Mouse (Mus musculus): ENCODE data around the gene Tas2r143. TPM values are rescaled to one million over a fixed set of nuclear protein-coding genes. Genes with fewer than 3 reads are reported as not detected.
A peak's percentile ranks its signal among the peaks of the same experiment; 100 is the strongest.

Gene Tas2r143
- total RNA-seq (2021) (1 to 10 TPM in 1 of 2 experiments, under 1 TPM in 1; 0.90 to 7.2 TPM), polyA plus RNA-seq (2012; rRNA removed) (0.50 and 0.63 TPM in 2 replicates)
- long read RNA-seq = 0 reads

DNA sequence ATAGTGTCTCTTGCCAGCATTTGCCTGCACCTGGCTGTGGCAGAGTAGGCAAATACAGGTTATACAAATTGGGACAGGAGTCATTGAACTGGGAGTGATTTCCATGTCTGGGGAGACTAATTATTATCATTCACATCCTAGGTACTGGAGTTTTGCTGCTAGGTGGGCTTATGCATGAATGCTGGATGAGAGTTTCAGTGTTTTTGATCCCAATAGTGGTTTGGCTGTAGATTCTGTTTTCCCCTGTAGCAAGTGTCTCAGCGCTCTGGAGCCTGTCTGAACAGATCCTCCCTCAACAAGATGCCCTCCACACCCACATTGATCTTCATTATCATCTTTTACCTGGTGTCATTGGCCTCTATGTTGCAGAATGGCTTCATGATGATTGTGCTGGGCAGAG lies at the start of gene Tas2r143:
Gene Tas2r143 (plus strand): TSS at position 301 of the 400 bp plus-strand sequence.
- no peak for DNase-seq

DNA sequence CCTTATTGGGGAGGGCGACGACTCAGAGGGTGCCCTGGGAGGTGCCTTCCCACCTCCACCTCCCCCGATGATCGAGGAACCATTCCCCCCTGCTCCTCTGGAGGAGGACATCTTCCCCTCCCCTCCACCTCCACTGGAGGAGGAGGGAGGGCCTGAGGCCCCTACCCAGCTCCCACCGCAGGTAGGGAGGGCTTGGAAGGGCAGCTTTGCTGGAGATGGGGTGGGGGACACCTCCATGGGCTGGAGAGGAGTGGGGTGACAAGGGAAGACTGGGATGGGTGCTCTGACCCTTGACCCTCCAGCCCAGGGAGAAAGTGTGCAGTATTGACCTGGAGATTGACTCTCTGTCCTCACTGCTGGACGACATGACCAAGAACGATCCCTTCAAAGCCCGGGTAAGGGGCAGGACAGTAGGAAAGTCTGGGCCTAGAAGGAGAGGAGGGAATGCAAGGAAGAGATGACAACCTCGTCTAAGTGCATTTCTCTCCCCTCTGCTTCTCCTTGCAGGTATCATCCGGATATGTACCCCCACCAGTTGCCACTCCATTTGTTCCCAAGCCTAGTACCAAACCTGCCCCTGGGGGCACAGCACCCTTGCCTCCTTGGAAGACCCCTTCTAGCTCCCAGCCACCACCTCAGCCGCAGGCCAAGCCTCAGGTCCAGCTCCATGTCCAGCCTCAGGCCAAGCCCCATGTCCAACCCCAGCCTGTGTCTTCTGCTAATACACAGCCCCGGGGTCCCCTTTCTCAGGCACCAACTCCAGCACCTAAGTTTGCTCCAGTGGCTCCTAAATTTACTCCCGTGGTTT lies 48.9 kb upstream of the Tas2r143 start:
- DNase-seq = no peak

- no peak for DNase-seq
These were observed 48.1 kb upstream of the Tas2r143 start for GRCm38 (mm10) chr6:42351776-42352485.

GRCm38 (mm10) chr6:42352486-42352846 lies 47.6 kb upstream of the Tas2r143 start:
- DNase-seq = no peak

DNA sequence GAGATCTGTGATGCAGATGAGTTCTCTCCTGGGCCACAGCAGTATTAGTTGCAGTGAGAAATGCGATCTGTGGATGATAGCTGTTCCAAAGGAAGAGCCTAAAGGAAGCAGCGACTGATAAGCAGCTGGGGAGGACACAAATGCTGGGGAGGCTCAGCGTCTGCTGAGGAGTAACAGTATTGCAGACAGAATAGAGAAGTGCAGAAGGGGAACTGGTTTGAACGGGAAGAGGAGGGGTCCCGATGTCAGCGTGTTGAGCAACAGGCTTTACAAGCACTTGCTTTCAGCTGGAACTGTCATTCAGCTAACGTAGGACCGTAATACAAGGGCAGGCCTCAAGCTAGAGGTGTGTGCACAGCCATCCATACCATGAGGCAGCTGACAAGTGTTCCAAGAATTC lies 46.9 kb upstream of the Tas2r143 start:
- DNase-seq = no peak

DNA sequence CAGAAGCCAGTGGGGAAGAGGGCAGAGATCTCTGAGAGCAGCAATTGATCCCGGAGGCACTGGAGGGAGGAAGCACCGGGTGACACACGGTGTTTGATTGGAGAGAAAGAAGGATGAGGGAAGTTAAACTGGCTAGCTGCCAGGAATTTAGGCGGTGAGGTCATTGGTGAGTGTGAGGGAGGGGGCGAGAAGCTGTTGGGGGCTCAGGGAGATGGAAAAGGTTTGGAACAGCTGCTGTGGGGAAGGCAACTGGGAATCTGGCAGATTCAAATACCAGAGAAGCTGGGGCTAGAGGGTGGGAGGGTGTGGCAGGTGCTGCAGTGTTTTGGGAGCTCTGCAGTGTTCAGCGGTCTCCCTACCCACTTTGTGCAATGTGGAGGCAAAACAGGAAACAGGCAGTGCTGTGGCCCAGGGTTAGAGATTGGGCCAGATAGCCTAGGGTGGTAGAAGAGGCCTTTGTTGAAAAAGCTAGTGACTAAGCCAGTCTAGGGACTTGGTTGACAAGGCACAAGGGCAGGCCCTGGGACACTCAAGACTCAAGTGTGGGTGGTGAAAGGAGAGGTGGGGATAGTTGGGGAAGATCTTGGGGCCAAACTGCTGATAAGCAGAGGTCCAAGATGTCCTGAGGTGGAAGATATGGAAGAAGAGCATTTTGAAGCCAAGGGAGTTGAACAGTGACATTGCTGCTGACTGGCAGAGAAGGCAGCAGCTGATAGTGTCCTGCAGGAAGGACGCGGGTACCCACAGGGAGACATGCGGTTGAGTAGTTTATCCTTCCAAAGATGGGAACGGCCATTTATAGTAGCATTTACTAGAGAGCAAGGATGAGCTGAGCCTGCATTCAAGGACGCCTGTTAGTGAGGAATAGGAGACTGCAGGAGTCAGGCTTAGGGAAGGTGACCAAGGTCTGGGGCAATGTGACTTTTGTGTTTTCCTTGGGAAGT lies 45.7 kb upstream of the Tas2r143 start:
- DNase-seq = peak; percentile 40

DNA sequence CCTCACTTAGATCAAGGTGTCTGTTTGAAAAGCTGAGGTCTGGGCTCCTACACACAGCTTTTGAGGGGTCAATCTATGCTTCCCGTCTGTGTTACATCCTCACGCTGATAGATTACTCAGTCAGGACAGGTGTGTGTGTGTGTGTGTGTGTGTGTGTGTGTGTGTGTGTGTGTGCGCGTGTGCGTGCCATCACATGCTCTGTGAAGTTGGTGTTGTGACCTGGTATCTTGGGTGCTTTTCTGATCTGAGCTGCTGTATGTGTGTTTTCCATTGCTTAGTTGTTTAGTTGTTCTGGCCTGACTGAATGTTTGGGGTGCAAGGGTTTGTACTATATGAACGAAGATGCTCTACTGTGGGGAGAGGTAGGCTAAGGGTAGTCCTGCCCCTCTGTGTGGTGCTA lies 44.7 kb upstream of the Tas2r143 start:
- DNase-seq = no peak

DNA sequence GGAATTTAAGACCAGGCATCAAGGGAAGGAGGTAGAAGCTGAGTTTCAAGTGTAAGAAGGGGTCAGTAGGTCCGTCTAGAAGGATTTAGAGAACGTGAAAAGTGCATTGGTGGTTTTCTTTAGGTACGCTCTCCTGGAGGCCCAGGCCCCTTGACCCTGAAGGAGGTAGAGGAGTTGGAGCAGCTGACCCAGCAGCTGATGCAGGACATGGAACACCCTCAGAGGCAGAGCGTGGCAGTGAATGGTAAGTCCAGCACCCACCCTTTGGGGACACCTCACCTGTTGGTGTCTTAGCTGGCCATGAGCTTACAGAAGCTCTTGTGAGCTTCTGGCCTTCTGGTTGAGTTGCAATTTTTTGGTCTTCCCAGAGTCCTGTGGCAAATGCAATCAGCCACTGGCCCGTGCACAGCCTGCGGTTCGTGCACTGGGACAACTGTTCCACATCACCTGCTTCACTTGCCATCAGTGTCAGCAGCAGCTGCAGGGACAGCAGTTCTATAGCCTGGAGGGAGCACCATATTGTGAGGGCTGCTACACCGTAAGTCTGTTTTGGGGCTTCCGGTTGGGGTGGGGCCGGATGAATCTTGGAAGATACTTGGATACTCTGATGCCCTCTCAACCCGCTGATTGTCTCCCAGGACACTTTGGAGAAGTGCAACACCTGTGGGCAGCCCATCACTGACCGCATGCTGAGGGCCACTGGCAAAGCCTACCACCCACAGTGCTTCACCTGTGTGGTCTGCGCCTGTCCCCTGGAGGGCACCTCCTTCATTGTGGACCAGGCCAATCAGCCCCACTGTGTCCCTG lies 44.0 kb upstream of the Tas2r143 start:
- DNase-seq = no peak

DNA sequence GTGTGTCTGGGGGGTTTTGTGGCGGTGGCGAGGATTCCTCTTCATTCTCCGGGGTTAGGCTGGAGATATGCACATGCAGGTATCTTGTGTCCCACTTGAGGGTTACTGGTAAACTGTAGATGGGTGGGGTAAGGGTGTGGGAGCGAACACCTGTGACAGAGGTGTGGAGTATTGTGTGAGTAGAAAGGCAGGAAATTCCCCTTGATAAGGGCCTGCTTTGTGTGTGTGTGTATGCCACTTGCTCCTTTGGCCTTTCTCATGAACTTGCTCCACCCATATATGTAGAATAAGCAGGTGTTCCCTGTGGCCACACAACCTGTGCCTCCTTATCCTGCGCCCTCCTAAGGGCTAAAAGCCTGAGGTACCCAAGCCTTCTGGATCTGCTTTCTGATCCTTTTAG lies 43.1 kb upstream of the Tas2r143 start:
- DNase-seq = no peak

GRCm38 (mm10) chr6:42357901-42358300 lies 42.1 kb upstream of the Tas2r143 start:
- DNase-seq = no peak

- no peak for DNase-seq
These were observed 41.1 kb upstream of the Tas2r143 start for GRCm38 (mm10) chr6:42358901-42359300.

DNA sequence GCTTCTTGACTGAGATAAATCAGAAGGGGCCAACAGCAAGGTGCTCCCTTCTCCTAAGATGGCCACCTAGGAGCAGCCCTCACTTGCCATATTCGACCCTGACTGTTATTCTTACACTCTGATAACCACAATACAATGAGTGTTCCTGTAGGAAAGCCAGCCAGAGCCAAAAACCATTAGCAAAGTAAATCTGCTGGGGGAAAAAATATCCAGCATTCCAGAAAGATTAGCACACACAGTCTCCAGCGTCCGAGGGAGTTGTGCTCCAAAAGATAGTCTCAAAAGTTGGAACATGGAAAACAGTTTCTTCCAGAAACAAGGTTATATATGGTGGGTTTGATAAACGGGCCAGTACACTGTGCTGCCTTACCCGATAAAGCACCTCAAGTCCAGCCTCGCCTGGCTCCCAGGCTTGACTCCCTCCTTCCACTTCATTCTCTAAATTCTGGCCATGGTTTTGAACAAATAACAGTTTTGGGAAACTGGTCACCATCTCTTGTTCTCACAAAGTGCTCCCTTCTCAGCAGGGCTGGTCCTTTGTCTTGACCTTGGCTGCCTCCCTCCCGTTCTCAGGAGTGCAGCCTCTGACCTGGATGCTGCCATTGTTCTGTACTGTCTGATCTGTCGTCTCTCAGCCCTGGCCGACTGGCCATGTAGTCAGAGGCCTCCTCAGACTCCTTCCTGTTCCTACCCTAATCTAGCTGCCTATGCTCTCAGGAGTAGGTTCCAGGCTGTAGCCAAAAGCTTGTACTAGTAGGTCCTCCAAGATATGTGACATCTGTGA lies 40.5 kb upstream of the Tas2r143 start:
- DNase-seq = no peak

GRCm38 (mm10) chr6:42360231-42360840 lies 39.7 kb upstream of the Tas2r143 start:
- DNase-seq = no peak

DNA sequence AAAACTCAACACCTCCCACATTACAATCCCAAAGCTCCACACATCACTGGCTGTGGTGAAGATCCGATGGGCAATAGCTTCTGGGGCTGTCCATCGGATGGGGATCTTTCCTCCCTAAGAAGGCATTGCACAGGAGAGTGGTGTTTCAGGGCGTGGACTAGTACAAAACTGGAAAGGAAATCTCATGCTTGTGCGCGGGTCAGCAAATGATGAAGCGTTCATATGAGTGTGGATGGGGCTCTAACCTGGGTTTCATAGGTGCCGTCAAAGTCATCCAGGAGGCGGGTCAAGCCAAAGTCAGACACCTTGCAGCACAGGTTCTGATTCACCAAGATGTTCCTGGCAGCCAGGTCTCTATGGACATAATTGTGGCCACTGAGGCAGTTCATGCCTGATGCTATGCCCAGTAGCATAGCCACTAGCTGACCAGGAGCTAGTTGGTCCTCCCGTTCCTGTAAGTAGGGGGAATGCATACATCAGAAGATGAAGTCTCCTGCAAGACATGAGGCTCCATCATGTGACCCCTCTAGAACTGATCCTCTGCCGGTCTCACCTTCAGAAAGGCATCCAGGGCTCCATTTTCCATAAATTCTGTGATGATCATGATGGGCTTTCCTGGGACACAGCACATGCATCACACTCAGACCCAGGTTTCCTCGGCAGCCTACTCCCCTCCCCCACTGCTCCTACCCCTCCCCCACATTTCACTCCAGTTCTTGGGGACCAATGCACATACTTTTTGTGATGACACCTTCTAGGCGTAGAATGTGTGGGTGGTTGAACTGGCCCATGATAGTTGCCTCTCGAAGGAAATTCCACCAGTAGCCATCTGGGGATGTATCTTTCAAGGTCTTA lies 38.8 kb upstream of the Tas2r143 start:
- DNase-seq = no peak

DNA sequence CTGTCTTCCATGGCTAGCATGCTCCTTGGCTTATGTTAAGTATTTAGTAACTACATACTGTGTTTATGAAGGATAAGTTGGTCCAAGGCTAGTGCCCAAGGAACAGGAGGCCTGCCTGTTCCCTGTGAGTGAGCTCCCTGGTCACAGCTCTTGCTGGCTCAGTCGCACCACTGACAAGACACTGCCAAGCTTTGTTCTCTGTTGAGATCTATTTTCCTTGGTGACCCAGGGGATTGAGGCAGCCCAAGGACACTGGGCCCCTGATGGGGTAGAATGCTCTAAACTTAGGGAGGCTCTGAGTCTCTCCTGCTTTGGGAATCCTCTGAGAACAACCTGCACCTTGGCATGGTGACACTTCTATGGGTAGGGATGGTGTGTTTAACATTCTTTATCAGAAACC lies 38.0 kb upstream of the Tas2r143 start:
- DNase-seq = no peak

DNA sequence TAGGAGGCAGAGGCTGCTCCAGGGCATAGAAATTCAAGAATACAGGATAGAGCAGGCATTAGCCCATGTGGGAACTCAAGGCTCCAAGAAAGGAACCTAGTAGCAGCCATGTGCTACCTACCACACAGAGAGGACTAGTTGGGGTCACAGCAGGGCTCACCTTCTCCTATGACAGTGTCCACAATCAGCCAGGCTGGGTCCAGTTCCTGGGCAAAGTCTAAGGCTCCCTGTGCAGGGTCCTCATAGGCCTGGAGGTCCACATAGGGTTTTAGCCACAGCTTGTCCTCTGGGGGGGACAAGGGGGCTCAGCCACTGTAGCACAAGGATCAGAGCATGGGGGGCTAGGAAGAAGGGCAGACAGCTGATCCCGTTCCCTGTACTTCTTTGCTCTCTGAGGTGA lies 37.5 kb upstream of the Tas2r143 start:
- DNase-seq = no peak

DNA sequence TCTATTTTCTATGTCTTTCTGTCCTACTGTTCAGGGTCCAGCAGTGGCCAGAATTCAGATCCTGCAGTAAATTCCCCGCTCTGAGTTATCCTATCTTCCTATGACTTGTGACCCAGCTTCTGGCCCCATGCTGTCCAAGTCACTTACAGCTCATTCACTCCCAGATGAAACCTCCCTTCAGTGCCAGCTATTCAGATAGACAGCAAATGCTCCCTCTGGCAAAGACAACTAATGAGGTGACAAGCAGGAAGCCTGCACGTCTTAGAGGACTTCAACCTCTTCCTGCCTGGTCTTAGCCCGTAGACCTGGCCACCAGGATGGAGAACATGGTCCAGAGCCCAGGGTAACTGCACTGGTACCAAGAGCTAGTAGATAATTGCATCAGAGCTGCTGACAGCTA lies 37.1 kb upstream of the Tas2r143 start:
- no peak for DNase-seq

DNA sequence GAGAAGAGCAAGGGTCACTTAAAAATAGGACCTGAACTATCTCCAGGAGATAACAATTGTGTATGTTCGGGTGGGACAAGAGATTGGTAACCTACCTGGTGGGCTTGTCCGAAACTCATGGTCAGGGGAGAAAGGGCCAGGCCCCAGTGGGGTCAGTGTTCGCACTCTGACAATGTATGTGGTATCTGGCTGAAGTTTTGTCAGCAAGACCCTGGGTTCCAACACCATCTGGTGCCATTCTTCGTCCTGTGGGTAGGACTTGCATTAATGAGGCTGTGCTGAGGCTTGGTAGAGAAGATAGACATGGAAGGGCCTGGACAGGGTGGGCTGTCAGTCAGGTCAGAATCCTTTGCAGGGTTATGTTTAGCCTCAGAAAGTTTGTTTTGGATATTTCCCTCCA lies 36.0 kb upstream of the Tas2r143 start:
- DNase-seq = no peak

DNA sequence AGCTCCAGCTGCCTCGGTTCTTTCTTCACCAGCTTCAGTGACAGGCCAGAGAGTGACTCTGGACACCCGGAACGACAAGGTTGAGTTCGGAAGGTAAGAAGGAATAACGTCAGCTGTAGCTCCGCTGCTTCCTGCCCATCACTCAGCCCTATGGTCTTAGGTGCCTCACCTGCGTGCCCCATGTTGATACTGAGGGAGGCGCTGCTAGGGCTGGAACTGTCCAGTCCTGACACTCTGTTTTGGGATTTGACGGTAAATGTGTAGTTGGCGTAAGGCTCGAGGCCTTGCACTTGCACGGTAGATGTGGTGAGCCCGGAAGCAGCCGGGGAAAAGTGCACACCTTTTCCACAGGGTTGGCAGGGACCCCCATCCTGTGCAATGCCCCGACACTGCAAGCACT lies 35.4 kb upstream of the Tas2r143 start:
- DNase-seq = no peak
